Mouse (Mus musculus): ENCODE measurements around the gene Fgfr2.

DNA sequence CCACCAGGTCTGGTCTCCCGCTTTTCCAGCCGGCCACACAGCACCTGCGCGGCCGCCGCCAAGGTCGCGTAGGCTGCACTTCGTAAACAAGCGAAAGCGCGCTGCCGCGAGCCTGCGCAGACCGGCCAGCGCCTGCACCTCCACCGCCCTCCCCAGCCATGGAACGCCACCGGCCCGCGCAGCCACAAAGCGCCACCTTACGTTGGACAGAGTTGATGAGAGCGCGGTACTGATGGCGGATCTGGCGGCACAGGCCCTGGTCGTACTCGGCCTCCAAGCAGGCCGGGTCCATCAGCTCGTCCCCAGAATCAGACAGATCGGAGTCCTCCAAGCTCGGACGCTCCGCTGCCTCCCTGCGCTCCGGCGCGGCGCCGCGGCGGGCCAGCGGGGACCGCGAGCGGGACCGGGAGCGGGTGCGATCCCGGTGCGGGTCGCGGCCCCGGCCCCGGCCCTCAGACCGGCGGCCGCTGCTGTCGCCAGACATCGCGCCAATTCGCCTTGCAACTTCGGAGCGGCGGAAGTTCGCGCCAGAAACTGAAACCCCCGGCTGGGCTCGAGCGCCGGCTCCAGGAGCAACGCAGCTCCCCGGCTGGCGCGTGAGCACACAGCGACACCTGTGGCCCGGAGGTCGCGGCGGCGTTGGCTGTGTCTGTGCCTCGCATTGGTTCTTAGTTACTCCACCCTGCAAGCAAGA, 2576.2 kb downstream of the Fgfr2 start:
- no peak for TF ChIP-seq CHD2 (IDR thresholded peaks at IDR 0.05; ENCODE audit: low read depth, low read length)
- TF ChIP-seq HCFC1 (IDR thresholded peaks at IDR 0.05; ENCODE audit: borderline replicate concordance, insufficient read depth, low read length): peak; percentile 68; the same call in 1 of the 2 replicates
